Mouse (Mus musculus): ENCODE results near the gene Ptger4.
A peak's percentile ranks its signal among the peaks of the same experiment; 100 is the strongest.

GRCm38 (mm10) chr15:5195987-5196514 lies 47.9 kb downstream of the Ptger4 start:
- TF ChIP-seq CTCF (IDR thresholded peaks at IDR 0.05; ENCODE audit: control insufficient read depth, insufficient read depth, insufficient read length) (no peak), MYOD1 (IDR thresholded peaks at IDR 0.05; ENCODE audit: control insufficient read depth, insufficient read length, low read depth) (peak; percentile 97), USF1 (IDR thresholded peaks at IDR 0.05; ENCODE audit: low read depth) (no peak), MAX (IDR thresholded peaks at IDR 0.05) (no peak), CEBPB (IDR thresholded peaks at IDR 0.05; ENCODE audit: low read depth) (no peak), MYOG (IDR thresholded peaks at IDR 0.05; ENCODE audit: control insufficient read depth, extremely low read depth, insufficient read length) (no peak), FOSL1 (IDR thresholded peaks at IDR 0.05; ENCODE audit: insufficient read depth, low read length, poor library complexity, severe bottlenecking) (no peak)

Data from C2C12 (cell line).